Mouse (Mus musculus) midbrain, embryonic 12.5 days (tissue): Measurements from ENCODE around the gene 1700016H13Rik. TPM values are rescaled to one million over a fixed set of nuclear protein-coding genes. Genes with fewer than 3 reads are reported as not detected.

Source experiments
- ATAC-seq: fragments of 200-750 bp; cut with Nextera tagmentation; 2 replicates; pipeline ENCODE4 v1.8.0; 2017; ENCODE audit warnings: low read depth, moderate TSS enrichment, moderate library complexity; ENCODE audit not compliant: low FRiP score
- H3K27ac ChIP-seq: fragments of 300-500 bp; sonication (generic); replicated peaks from 2 replicates; pipeline ENCODE4 v1.5.1; 2016; ENCODE audit warnings: mild to moderate bottlenecking
- H3K27me3 ChIP-seq: fragments of 300-500 bp; sonication (generic); 2 replicates; pipeline ENCODE4 v1.6.1; 2016; ENCODE audit warnings: mild to moderate bottlenecking
- H3K36me3 ChIP-seq: fragments of 300-500 bp; sonication (generic); 2 replicates; pipeline ENCODE4 v1.6.1; 2016
- H3K4me1 ChIP-seq: fragments of 300-500 bp; sonication (generic); 2 replicates; pipeline ENCODE4 v1.6.1; 2016
- H3K4me2 ChIP-seq: fragments of 300-500 bp; sonication (generic); replicated peaks from 2 replicates; pipeline ENCODE4 v1.6.1; 2016; ENCODE audit warnings: mild to moderate bottlenecking, moderate library complexity
- H3K4me3 ChIP-seq: fragments of 300-500 bp; sonication (generic); 2 replicates; pipeline ENCODE4 v1.5.1; 2016; ENCODE audit warnings: mild to moderate bottlenecking
- H3K9ac ChIP-seq: fragments of 300-500 bp; sonication (generic); replicated peaks from 2 replicates; pipeline ENCODE4 v1.6.1; 2016; ENCODE audit warnings: mild to moderate bottlenecking, moderate library complexity
- H3K9me3 ChIP-seq: fragments of 300-500 bp; sonication (generic); 2 replicates; pipeline ENCODE4 v1.6.1; 2016; ENCODE audit warnings: mild to moderate bottlenecking
- WGBS: fragments of 180-500 bp; shearing (Covaris S2); methylation state at CpG from one replicate; pipeline ENCODE4 v1.1.7; 2016; 5-methylcytosine and 5-hydroxymethylcytosine counted together
- polyA plus RNA-seq: library from polyadenylated mRNA; unstranded; fragments of >200 nt; fragmentation: Nextera tagmentation; extraction: Ambion mirVana; gene quantifications from 2 replicates; pipeline ENCODE4 v1.2.1, GENCODE M21; 2016

The 1700016H13Rik gene
- 0.16 and 0.34 TPM in 2 replicates for polyA plus RNA-seq

GRCm38 (mm10) chr5:103655346-103656118 is at the start of gene 1700016H13Rik:
1700016H13Rik (minus strand) TSS chr5:103656010.
- H3K4me3 ChIP-seq, result peak within 1 kb of the TSS; percentile 61
- peak within 1 kb of the TSS; percentile 94 for H3K4me2 ChIP-seq
- 0 out of 2 replicates have a peak, but pooled peaks cover 12% of the 10 kb centered on the region for H3K27me3 ChIP-seq
- ATAC-seq, result peak; percentile 83
- no peak within 1 kb of the TSS for H3K27ac ChIP-seq
- no peaks in the 10 kb centered on the region for H3K36me3 ChIP-seq
- peaks cover 3% of the 10 kb centered on the region; the same call in 1 of the 2 replicates for H3K4me1 ChIP-seq
- WGBS, result under 1% methylated on average over 55 of the region's 56 CpGs
- H3K9ac ChIP-seq, result peak within 1 kb of the TSS; percentile 61
- no peaks in the 10 kb centered on the region for H3K9me3 ChIP-seq

GRCm38 (mm10) chr5:103705331-103705730 is 49.5 kb upstream of the 1700016H13Rik start:
- ATAC-seq, result no peak
- no peak overlapping the region for H3K4me2 ChIP-seq
- no peak overlapping the region for H3K4me3 ChIP-seq
- WGBS, result 94% methylated on average over 4 of the region's 4 CpGs
- H3K36me3 ChIP-seq, result no peaks in the 10 kb centered on the region
- no peak overlapping the region for H3K27ac ChIP-seq
- no peaks in the 10 kb centered on the region for H3K4me1 ChIP-seq
- no peaks in the 10 kb centered on the region for H3K9me3 ChIP-seq
- H3K9ac ChIP-seq, result no peak overlapping the region
- no peaks in the 10 kb centered on the region for H3K27me3 ChIP-seq

GRCm38 (mm10) chr5:103702527-103702926 is 46.7 kb upstream of the 1700016H13Rik start:
- Histone ChIP-seq H3K36me3 (no peaks in the 10 kb centered on the region), H3K9me3 (no peaks in the 10 kb centered on the region), H3K9ac (no peak overlapping the region), H3K27me3 (peaks cover 2% of the 10 kb centered on the region), H3K4me3 (no peak overlapping the region), H3K27ac (no peak overlapping the region), H3K4me1 (peaks cover 2% of the 10 kb centered on the region; the same call in 1 of the 2 replicates), H3K4me2 (no peak overlapping the region)
- ATAC-seq, result no peak
- 82% methylated on average over 6 of the region's 6 CpGs for WGBS

- Histone ChIP-seq H3K9me3 (no peaks in the 10 kb centered on the region), H3K9ac (no peak overlapping the region), H3K36me3 (no peaks in the 10 kb centered on the region), H3K4me2 (no peak overlapping the region), H3K27ac (no peak overlapping the region), H3K4me3 (no peak overlapping the region), H3K27me3 (peaks cover 4% of the 10 kb centered on the region), H3K4me1 (peaks cover 7% of the 10 kb centered on the region; the same call in 1 of the 2 replicates)
- ATAC-seq, result no peak
- 68% methylated on average over 3 of the region's 3 CpGs for WGBS
These were observed 45.7 kb upstream of the 1700016H13Rik start for GRCm38 (mm10) chr5:103701466-103701865.

- Histone ChIP-seq H3K9me3 (no peaks in the 10 kb centered on the region), H3K4me1 (peaks cover 7% of the 10 kb centered on the region; the same call in 1 of the 2 replicates), H3K27me3 (peaks cover 4% of the 10 kb centered on the region), H3K27ac (no peak overlapping the region), H3K4me3 (no peak overlapping the region), H3K9ac (no peak overlapping the region), H3K36me3 (no peaks in the 10 kb centered on the region), H3K4me2 (no peak overlapping the region)
- no peak for ATAC-seq
- WGBS, result 84% methylated on average over 2 of the region's 2 CpGs
These were observed 44.9 kb upstream of the 1700016H13Rik start for GRCm38 (mm10) chr5:103700661-103701060.

GRCm38 (mm10) chr5:103699537-103699936 is 43.7 kb upstream of the 1700016H13Rik start:
- ATAC-seq, result no peak

GRCm38 (mm10) chr5:103698577-103698976 is 42.8 kb upstream of the 1700016H13Rik start:
- WGBS, result 86% methylated on average over 4 of the region's 4 CpGs
- no peak overlapping the region for H3K4me3 ChIP-seq
- H3K4me1 ChIP-seq, result peaks cover 7% of the 10 kb centered on the region
- H3K9me3 ChIP-seq, result no peaks in the 10 kb centered on the region
- no peak overlapping the region for H3K9ac ChIP-seq
- no peak overlapping the region for H3K4me2 ChIP-seq
- H3K27me3 ChIP-seq, result peaks cover 23% of the 10 kb centered on the region
- no peak for ATAC-seq
- H3K36me3 ChIP-seq, result no peaks in the 10 kb centered on the region
- no peak overlapping the region for H3K27ac ChIP-seq

More at GRCm38 (mm10) chr5:103699537-103699936, 43.7 kb upstream of the 1700016H13Rik start:
- no peaks in the 10 kb centered on the region for H3K9me3 ChIP-seq
- no peak overlapping the region for H3K27ac ChIP-seq
- H3K4me2 ChIP-seq, result no peak overlapping the region
- H3K9ac ChIP-seq, result no peak overlapping the region
- WGBS, result 62% methylated on average over 4 of the region's 4 CpGs
- H3K36me3 ChIP-seq, result no peaks in the 10 kb centered on the region
- H3K27me3 ChIP-seq, result peaks cover 14% of the 10 kb centered on the region
- H3K4me1 ChIP-seq, result peaks cover 7% of the 10 kb centered on the region; the same call in 1 of the 2 replicates
- no peak overlapping the region for H3K4me3 ChIP-seq

GRCm38 (mm10) chr5:103697875-103698491 is 42.2 kb upstream of the 1700016H13Rik start:
- H3K36me3 ChIP-seq, result no peaks in the 10 kb centered on the region

GRCm38 (mm10) chr5:103694094-103694493 is 38.3 kb upstream of the 1700016H13Rik start:
- H3K27ac ChIP-seq, result no peak overlapping the region
- no peaks in the 10 kb centered on the region for H3K9me3 ChIP-seq
- no peak overlapping the region for H3K4me2 ChIP-seq
- no peak overlapping the region for H3K9ac ChIP-seq
- H3K4me1 ChIP-seq, result peaks cover 23% of the 10 kb centered on the region
- H3K36me3 ChIP-seq, result no peaks in the 10 kb centered on the region
- H3K4me3 ChIP-seq, result no peak overlapping the region
- ATAC-seq, result no peak
- peaks cover 48% of the 10 kb centered on the region for H3K27me3 ChIP-seq
- WGBS, result 49% methylated on average over 6 of the region's 6 CpGs

More at GRCm38 (mm10) chr5:103697875-103698491, 42.2 kb upstream of the 1700016H13Rik start:
- Histone ChIP-seq H3K4me3 (no peak overlapping the region), H3K9me3 (no peaks in the 10 kb centered on the region), H3K27ac (no peak overlapping the region), H3K27me3 (peaks cover 29% of the 10 kb centered on the region), H3K4me1 (peaks cover 13% of the 10 kb centered on the region), H3K9ac (no peak overlapping the region), H3K4me2 (no peak overlapping the region)
- ATAC-seq, result no peak
- WGBS, result 65% methylated on average over 5 of the region's 5 CpGs

GRCm38 (mm10) chr5:103693041-103693641 is 37.3 kb upstream of the 1700016H13Rik start:
- Histone ChIP-seq H3K36me3 (no peaks in the 10 kb centered on the region), H3K27ac (0 out of 2 replicates have a peak overlapping the region, but pooled peaks have one; percentile 20), H3K9ac (peak overlapping the region; percentile 39; the same call in 1 of the 2 replicates), H3K4me1 (peaks cover 23% of the 10 kb centered on the region), H3K27me3 (peaks cover 48% of the 10 kb centered on the region), H3K4me2 (peak overlapping the region; percentile 99), H3K9me3 (no peaks in the 10 kb centered on the region), H3K4me3 (peak overlapping the region; percentile 55)
- WGBS, result under 1% methylated on average over 28 of the region's 28 CpGs
- peak; percentile 48; the same call in 1 of the 2 replicates for ATAC-seq

GRCm38 (mm10) chr5:103692531-103693040 is 36.8 kb upstream of the 1700016H13Rik start:
- Histone ChIP-seq H3K9me3 (no peaks in the 10 kb centered on the region), H3K36me3 (no peaks in the 10 kb centered on the region), H3K4me1 (peaks cover 22% of the 10 kb centered on the region), H3K9ac (peak overlapping the region; percentile 51), H3K27ac (no peak overlapping the region), H3K4me2 (peak overlapping the region; percentile 99), H3K4me3 (peak overlapping the region; percentile 55), H3K27me3 (peaks cover 46% of the 10 kb centered on the region)
- under 1% methylated on average over 34 of the region's 34 CpGs for WGBS
- ATAC-seq, result no peak; the same call in 1 of the 2 replicates
